Mouse (Mus musculus) cortical plate, adult 2 months (tissue): Measurements from ENCODE around the gene Wee2.

Experiments used
- CTCF ChIP-seq: fragments of 200-500 bp; IDR thresholded peaks from 2 replicates; pipeline ENCODE4 v1.5.1; 2011; ENCODE audit warnings: mild to moderate bottlenecking, control low read depth, low read length; ENCODE audit not compliant: insufficient read depth; ENCODE audit errors: extremely low read depth
- POLR2A ChIP-seq: fragments of 200-500 bp; IDR thresholded peaks from 2 replicates; pipeline ENCODE4 v1.6.1; 2011; ENCODE audit warnings: mild to moderate bottlenecking, low read length, control low read depth; ENCODE audit not compliant: insufficient read depth; ENCODE audit errors: extremely low read depth

DNA sequence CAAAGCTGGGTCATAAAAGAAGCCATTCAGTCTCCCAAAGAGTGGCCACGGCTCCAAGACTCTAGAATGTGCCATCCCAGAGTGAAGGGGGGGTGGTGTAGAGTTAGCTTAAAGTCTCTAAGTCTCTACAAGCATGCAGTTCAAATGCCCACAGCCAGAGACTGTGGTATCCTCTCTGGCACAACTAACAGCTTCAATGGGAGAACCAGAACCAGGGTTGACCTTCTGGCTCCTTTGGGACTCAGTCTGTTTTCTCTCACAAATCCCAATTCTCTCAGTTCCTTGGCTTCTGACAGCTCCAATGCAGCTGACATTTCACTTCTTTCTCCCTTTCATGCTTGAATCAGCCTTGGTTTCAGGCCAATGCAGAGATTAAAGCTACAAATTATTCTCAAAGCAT is 15.9 kb upstream of the Wee2 start:
- TF ChIP-seq POLR2A (no peak), CTCF (no peak)
